Mouse (Mus musculus): ENCODE results near the gene P2rx5.

Gene P2rx5

GRCm38 (mm10) chr11:73159957-73160810, at the start of gene P2rx5:
Gene P2rx5, plus strand, starts transcription at chr11:73160421.
- DNase-seq (ENCODE audit: low spot score), result no peak

GRCm38 (mm10) chr11:73111414-73111813, 48.8 kb upstream of the P2rx5 start:
- no peak for DNase-seq (ENCODE audit: low spot score)

GRCm38 (mm10) chr11:73126495-73126894, 33.7 kb upstream of the P2rx5 start:
- no peak for DNase-seq (ENCODE audit: low spot score)

GRCm38 (mm10) chr11:73131020-73131419, 29.2 kb upstream of the P2rx5 start:
- peak; percentile 24 for DNase-seq (ENCODE audit: low spot score)

- no peak for DNase-seq (ENCODE audit: low spot score)
Observed at GRCm38 (mm10) chr11:73132999-73133398, 27.2 kb upstream of the P2rx5 start.

- no peak for DNase-seq (ENCODE audit: low spot score)
Observed at GRCm38 (mm10) chr11:73134222-73134621, 26.0 kb upstream of the P2rx5 start.

GRCm38 (mm10) chr11:73136587-73136986, 23.6 kb upstream of the P2rx5 start:
- DNase-seq (ENCODE audit: low spot score), result no peak

GRCm38 (mm10) chr11:73137116-73137515, 23.1 kb upstream of the P2rx5 start:
- no peak for DNase-seq (ENCODE audit: low spot score)

- DNase-seq (ENCODE audit: low spot score), result peak; percentile 88
Observed at GRCm38 (mm10) chr11:73137591-73138501, 22.4 kb upstream of the P2rx5 start, which contains the start of gene Haspin. Gene Haspin, minus strand, starts transcription at chr11:73138294.

GRCm38 (mm10) chr11:73144261-73144681, 15.9 kb upstream of the P2rx5 start:
- DNase-seq (ENCODE audit: low spot score), result peak; percentile 33

GRCm38 (mm10) chr11:73146026-73146974, 13.9 kb upstream of the P2rx5 start:
- DNase-seq (ENCODE audit: low spot score), result no peak

GRCm38 (mm10) chr11:73146975-73147365, 13.3 kb upstream of the P2rx5 start:
- DNase-seq (ENCODE audit: low spot score), result no peak

- DNase-seq (ENCODE audit: low spot score), result peak; percentile 65
Observed at GRCm38 (mm10) chr11:73148209-73148608, 12.0 kb upstream of the P2rx5 start.

GRCm38 (mm10) chr11:73155071-73155470, 5.2 kb upstream of the P2rx5 start:
- no peak for DNase-seq (ENCODE audit: low spot score)

GRCm38 (mm10) chr11:73160811-73161200, 585 bp downstream of the P2rx5 start:
- no peak for DNase-seq (ENCODE audit: low spot score)

GRCm38 (mm10) chr11:73161616-73162015, 1.4 kb downstream of the P2rx5 start:
- DNase-seq (ENCODE audit: low spot score), result no peak

- DNase-seq (ENCODE audit: low spot score), result no peak
Observed at GRCm38 (mm10) chr11:73162284-73162683, 2.1 kb downstream of the P2rx5 start.

- DNase-seq (ENCODE audit: low spot score), result no peak
Observed at GRCm38 (mm10) chr11:73168071-73168470, 7.8 kb downstream of the P2rx5 start.

- DNase-seq (ENCODE audit: low spot score), result no peak
Observed at GRCm38 (mm10) chr11:73168576-73168975, 8.4 kb downstream of the P2rx5 start.

- peak; percentile 61 for DNase-seq (ENCODE audit: low spot score)
Observed at GRCm38 (mm10) chr11:73169231-73169630, 9.0 kb downstream of the P2rx5 start.

- peak; percentile 53 for DNase-seq (ENCODE audit: low spot score)
Observed at GRCm38 (mm10) chr11:73172186-73172585, 12.0 kb downstream of the P2rx5 start.

- DNase-seq (ENCODE audit: low spot score), result peak; percentile 86
Observed at GRCm38 (mm10) chr11:73175612-73176011, 15.4 kb downstream of the P2rx5 start.

All from adipocyte (in vitro differentiated cells).